Mouse (Mus musculus) lung, adult 2 months (tissue): ENCODE measurements around the gene Gm32687. TPM values are rescaled to one million over a fixed set of nuclear protein-coding genes. Genes with fewer than 3 reads are reported as not detected.
"Not testable (repeated sequence)": the region's sequence is repeated elsewhere in the genome, so short reads cannot be mapped to it uniquely, and the experiment has no call there.

Experiments used
- DNase-seq: peaks from one replicate; pipeline ENCODE4 v3.0.0; 2022
- H3K4me1 ChIP-seq: fragments of 200-500 bp; 2 replicates; pipeline ENCODE4 v1.6.1; 2011; ENCODE audit warnings: low read length; ENCODE audit not compliant: control insufficient read depth, insufficient read depth
- H3K4me3 ChIP-seq: fragments of 200-500 bp; replicated peaks from 2 replicates; pipeline ENCODE3; 2011; ENCODE audit warnings: low read depth, mild to moderate bottlenecking, control low read depth, low read length; ENCODE audit errors: extremely low read depth
- WGBS: fragments of 180-500 bp; shearing (Covaris S2); methylation state at CpG from one replicate; pipeline ENCODE4 v1.1.7; 2018; 5-methylcytosine and 5-hydroxymethylcytosine counted together
- polyA plus RNA-seq: library from polyadenylated mRNA; depleted of rRNA; stranded (reverse); fragments of >200 nt; gene quantifications from 2 replicates; pipeline ENCODE4 v1.2.3, GENCODE M21; 2012; rRNA removed

Gm32687 gene
- polyA plus RNA-seq = 0.41 and 0.76 TPM in 2 replicates

DNA sequence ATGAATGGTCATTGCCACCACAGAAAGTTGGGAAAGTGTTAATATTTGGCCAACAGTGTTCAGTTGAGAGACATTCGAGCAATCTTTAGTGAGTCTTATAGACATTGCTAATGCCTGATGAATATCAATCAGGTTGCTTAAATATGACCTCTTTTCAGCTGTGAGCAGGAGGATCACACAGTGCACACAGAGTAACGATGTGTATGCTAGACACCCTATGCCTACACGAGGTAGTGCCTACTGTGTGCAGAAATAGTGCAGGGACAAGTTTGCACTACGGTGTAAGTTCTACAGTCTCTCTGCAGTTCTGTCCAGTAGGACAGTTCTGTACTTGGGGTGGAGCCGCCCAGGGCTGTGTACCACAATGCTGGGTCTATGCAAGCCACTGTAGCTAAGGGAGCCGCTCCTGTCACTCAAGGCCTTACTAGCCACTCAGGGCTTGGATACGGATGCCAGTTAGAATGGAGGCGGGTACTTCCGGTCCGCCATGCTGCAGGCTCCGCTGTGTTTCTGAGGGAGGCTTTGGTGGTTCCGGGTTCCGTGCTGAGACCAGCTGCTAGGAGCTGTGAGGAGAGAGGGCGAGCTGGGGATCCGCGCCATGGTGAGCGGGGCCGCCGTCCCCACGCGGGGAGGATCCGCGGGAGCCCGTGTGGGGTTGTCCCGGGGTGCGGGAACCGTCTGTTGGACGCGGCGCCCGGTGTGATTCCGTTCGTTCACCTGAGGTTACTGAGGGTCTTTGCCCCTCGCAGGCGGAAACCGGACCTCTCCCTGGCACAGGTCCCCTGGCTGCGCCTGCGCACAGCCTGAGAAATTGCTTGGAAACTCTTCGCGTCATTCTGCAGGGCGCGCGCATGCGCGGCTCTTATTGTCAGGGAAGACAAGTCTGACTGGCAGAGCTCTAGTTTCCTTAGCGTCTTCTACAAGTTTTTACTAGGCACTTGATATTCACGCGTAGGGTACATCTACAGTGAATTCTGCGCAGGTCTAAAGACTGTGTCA, at the start of gene Gm32687:
Gene Gm32687 (plus strand): TSS at position 526 of the 999 bp plus-strand sequence.
- H3K4me3 ChIP-seq, H3K4me1 ChIP-seq: not testable (repeated sequence)
- 17% methylated on average over 5 of the region's 49 CpGs for WGBS
- peak; percentile 2 for DNase-seq

DNA sequence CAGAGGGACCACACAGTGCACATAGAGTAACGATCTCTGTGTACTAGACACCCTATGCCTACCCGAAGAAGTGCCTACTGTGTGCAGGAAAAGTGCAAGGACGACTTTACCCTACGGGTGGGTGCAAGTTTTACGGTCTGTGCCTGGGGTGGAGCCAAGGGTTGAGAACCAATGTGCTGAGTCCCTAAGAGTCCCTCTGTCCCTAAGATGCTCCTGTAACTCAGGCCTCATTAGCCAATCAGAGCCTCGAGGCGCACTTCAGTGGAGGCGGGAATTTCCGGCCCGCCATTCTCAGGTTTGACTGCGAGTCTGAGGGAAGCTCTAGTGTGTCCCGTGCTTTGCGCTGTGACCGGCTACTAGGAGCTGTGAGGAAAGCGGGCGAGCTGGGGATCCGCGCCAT, 17.5 kb upstream of the Gm32687 start:
- not testable (repeated sequence) for H3K4me3 ChIP-seq, H3K4me1 ChIP-seq, DNase-seq
- WGBS = no CpG with 5 or more reads among the region's 18 CpGs

DNA sequence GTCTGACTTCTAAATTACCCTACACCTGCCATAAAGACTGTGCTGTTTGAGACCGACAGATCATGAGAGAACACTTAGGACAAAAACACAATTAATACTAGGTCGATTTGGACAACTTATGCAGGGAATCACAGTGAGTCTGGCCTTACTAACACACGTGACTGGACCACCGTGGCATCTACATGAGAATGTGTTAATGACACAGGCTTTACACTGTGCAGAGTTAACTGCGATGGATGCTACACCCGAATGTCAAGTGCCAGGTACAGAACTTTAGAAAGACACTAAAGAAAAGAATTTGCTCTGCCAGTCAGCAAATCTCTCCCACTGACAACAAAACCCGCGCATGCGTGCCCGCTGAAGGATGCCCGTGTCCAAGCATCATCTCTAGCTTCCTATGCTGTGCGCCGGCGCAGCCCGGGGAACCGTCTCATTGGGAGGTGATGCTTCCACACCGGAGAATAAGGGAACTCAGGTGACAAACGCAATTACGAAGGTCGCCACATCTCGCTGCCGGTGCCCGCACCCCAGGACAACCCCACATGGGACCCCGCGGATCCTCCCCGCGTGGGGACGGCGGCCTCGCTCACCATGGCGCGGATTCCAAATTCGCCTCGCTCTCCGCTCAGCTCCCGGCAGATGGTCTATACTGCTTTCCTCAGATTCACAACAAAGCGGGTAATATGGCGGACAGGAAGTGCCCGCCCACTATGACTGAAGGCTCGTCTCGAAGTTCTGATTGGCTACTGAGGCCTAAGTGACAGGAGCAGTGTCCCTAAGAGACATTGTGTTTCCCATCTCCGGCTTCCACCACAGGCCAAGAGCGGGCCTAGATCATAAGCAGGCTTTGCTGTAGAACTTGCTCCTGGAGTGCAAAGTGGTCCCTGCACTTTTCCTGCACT, 66.4 kb downstream of the Gm32687 start, which contains the start of gene Zfp781:
Gene Zfp781 (minus strand): TSS at position 639 of the 902 bp plus-strand sequence.
- WGBS = no CpG with 5 or more reads among the region's 43 CpGs
- DNase-seq, H3K4me1 ChIP-seq, H3K4me3 ChIP-seq: not testable (repeated sequence)

Other genes with a start within 250 kb of the Gm32687 start
- 33.7 and 36.2 TPM in 2 replicates for gene Sirt6, start 236.1 kb upstream of the Gm32687 start, polyA plus RNA-seq
- 22.7 and 28.4 TPM in 2 replicates for gene Ankrd24, start 235.4 kb upstream of the Gm32687 start, polyA plus RNA-seq
- gene Gm10778, start 214.9 kb upstream of the Gm32687 start, polyA plus RNA-seq = 0.33 and 0.57 TPM in 2 replicates
- gene Zfp433, start 159.1 kb upstream of the Gm32687 start, polyA plus RNA-seq = 0.45 and 0.47 TPM in 2 replicates
- 0.33 and 0.56 TPM in 2 replicates for gene Gm3055, start 92.8 kb upstream of the Gm32687 start, polyA plus RNA-seq
- not detected in 2 replicates for gene Gm4767, start 51.7 kb upstream of the Gm32687 start, polyA plus RNA-seq
- 0.09 and 0.11 TPM in 2 replicates for gene Zfp781, start 66.5 kb downstream of the Gm32687 start, polyA plus RNA-seq
- gene Zfp873, start 184.2 kb downstream of the Gm32687 start, polyA plus RNA-seq = 0.79 and 1.0 TPM in 2 replicates
- gene BC024063, start 219.4 kb downstream of the Gm32687 start, polyA plus RNA-seq = 0.12 and 0.17 TPM in 2 replicates